Mouse (Mus musculus): ENCODE data around the gene Ggt1.

- TF ChIP-seq CTCF (IDR thresholded peaks at IDR 0.05; ENCODE audit: low read depth, low read length) = no peak
- TF ChIP-seq POLR2A (IDR thresholded peaks at IDR 0.05; ENCODE audit: borderline replicate concordance, low read depth, low read length) = no peak
These were observed 5.4 kb upstream of the Ggt1 start for GRCm38 (mm10) chr10:75556026-75556425.

Measured in bone marrow macrophage, adult 2 months (primary cell).